Mouse (Mus musculus) layer of hippocampus, adult 18-20 months (tissue): ENCODE measurements at regions not wholly inside any gene's neighbourhood (a gene's known extent, or its start where the extent isn't known, plus 50 kb on each side); places are given as distances from the start of the nearest gene placed in this dataset.

ENCODE experiments used
- DNase-seq, 2 experiments: peaks; one replicate each; pipeline ENCODE4 v3.0.0; 2022; ENCODE audit warnings: low spot score in 2 of 2

GRCm38 (mm10) chr10:66337994-66338393, 757.9 kb upstream of the Jmjd1c start:
- DNase-seq: no peak

- DNase-seq: no peak
Measured at GRCm38 (mm10) chr10:66342823-66343350, 753.0 kb upstream of the Jmjd1c start.

- no peak for DNase-seq
Measured at GRCm38 (mm10) chr10:66348398-66348797, 747.5 kb upstream of the Jmjd1c start.

- DNase-seq: no peak
Measured at GRCm38 (mm10) chr10:66351036-66351435, 744.9 kb upstream of the Jmjd1c start.

- no peak for DNase-seq
Measured at GRCm38 (mm10) chr10:66354072-66354471, 741.9 kb upstream of the Jmjd1c start.

GRCm38 (mm10) chr10:66354986-66355385, 740.9 kb upstream of the Jmjd1c start:
- no peak for DNase-seq

GRCm38 (mm10) chr10:66357736-66358135, 738.2 kb upstream of the Jmjd1c start:
- DNase-seq: peak in 1 of 2 experiments; percentile 17

- DNase-seq: peak; percentile 16 to 68
Measured at GRCm38 (mm10) chr10:66370096-66370495, 725.8 kb upstream of the Jmjd1c start.

- no peak for DNase-seq
Measured at GRCm38 (mm10) chr10:66371756-66372155, 724.2 kb upstream of the Jmjd1c start.
